Mouse (Mus musculus) fat pad, adult 2 months (tissue): Measurements from ENCODE around the gene Nucb2.

Experiments
- DNase-seq: peaks from one replicate; pipeline ENCODE4 v3.0.0-alpha.2; 2011; ENCODE audit warnings: low read depth, low spot score; ENCODE audit errors: extremely low read depth

The Nucb2 gene

DNA sequence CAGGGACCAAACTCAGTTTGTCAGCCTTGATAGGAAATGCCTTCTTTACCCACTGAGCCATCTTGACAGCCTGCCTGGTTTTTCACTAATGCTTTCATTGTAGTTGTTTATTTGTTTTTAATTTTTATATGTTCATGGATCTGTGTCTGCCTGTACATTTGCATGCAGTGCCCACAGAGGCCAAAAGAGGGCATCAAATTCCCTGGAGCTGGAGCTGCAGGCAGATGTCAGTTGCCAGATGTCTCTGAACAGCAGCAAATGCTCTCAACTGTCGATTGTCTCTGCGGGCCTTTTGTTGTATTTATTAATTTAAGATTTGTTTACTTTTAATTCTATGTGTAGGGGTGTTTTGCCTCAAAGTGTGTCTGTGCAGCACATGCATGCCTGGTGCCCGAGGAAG lies 15.6 kb downstream of the Nucb2 start:
- no peak for DNase-seq

DNA sequence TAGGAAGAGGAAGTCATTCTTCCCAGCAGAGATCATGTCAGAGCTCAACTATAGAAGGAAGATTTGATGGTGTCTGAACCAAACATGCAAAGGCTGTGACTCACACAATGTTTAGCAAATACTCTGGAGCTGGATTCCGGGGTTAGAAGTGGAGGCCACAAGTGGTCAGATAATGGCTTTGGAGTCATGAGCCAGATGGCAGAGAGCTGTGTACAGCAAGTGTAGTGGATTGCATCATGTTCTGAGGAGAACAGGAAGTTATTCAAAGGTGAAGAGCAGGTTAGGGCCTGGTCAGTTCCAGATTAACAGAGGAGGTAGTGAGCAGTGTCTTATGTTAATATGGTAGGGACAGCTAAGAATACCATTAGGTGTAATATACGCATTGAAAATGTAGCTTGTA lies 20.4 kb downstream of the Nucb2 start:
- DNase-seq = no peak

DNA sequence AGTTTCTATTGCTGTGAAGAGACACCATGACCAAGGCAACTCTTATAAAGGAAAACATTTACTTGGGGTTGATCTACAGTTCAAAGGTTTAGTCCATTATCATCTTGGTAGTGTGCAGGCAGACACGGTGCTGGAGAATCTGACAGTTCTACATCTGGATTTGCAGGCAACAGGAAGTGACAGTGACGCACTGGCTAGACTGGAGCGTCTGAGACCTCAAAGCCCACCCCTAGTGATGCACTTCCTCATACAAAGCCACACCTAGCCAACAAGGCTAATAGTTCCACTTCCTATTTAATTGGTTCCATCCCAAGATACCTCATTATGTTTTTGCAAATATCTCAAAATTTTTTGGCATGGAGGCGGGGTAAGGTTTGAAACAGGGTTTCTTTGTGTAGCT lies 25.6 kb downstream of the Nucb2 start:
- DNase-seq = no peak

DNA sequence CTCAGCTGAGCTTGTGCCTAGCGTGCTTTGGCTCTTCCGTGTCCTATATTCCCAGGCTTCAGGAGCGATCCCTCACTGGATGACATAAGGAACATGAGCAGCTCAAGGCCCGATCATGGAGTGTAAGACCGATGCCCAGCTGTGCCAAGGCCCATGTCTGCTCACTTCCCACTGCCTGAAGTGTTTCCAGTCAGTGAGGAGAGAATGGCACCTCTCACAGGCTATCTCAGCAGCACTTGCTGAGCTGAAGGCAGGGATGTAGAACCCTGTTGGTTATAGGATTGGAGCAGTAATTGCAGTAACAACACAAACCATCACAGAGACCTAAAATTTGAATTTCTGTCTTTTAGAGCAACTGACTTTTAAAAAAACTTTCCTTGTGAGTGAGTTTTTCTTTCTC lies 26.3 kb downstream of the Nucb2 start:
- DNase-seq = no peak

DNA sequence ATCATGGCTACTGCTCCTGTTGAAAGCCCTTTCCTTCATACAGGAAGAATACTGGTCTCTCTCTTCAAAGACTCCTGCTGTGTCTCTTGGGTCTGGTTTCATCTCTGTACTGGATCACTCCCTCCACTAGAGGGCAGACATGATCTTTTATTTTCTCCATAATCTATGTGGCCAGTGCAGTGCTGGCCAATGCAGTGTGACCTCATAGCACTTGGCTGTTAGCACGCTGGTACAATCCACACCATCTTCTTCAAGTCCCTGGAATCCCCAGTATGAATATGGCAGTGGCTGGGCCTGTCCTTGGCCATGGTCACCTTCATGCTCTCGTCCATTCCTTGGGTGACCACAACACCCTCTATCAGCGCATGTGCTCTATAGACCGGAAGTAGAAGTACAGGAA lies 27.1 kb downstream of the Nucb2 start:
- no peak for DNase-seq

DNA sequence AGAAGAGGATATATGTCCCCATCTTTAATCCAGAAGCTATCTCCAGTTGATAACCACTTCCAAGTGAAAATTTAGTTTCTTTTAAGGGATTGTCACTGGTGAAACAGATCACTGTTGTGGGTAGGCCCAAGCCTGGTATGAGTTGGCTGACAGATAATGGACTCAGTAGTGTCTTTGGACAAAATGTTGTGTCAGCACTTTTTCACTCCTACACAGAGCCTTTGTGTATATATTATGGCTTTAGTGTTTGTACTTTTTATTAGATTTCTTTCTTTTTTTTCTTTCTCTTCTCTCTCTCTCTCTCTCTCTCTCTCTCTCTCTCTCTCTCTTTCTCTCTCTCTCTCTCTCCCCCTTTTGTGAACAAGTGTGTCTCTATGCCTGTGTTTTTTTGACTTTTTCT lies 52.7 kb downstream of the Nucb2 start:
- DNase-seq = no peak

DNA sequence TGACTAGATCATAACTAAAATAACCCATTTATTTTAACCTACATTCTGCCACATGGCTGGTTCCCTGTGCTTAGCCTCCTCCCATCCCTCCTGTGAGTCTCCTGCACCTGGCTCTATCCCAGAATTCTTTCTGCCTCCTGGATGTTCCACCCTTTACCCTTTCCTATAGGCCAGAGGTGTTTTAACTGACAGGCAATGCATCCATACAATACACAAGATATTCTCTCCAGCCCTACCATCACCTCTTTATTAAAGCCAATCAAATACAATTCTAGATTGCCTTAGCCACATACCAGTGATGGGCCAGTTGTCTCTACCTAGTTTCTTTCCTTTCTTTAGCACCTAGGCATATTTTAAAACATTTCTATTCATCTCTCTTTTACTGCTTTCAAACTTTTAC lies 70.4 kb downstream of the Nucb2 start:
- DNase-seq = no peak
